Mouse (Mus musculus): ENCODE results near the gene Akr1c21. TPM values are rescaled to one million over a fixed set of nuclear protein-coding genes. Genes with fewer than 3 reads are reported as not detected.
"Not testable (repeated sequence)": the region's sequence is repeated elsewhere in the genome, so short reads cannot be mapped to it uniquely, and the experiment has no call there.

Gene Akr1c21
- polyA plus RNA-seq (2015; fragmentation: Nextera tagmentation; extraction: Ambion mirVana): not detected in 2 replicates

DNA sequence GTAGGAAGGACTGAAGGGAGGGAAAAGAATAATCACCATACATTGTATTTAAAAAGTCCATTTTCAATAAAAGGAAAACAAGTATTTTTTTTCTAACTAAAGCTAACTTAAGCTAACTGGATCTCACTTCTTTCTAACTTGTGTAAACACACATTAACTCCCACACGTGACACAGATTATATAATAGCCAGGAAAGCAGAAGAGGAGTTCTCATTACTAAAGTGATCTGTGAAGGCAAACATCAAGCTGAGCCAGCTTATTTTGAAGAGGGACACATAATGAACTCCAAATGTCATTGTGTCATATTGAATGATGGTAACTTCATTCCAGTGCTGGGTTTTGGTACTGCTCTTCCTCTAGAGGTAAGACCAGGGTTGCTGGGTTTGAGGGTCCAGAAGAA, at the start of gene Akr1c21:
TSS of gene Akr1c21 (plus strand) at position 205 of the 400 bp plus-strand sequence.
- Histone ChIP-seq H3K4me2 (replicated peaks) (no peak within 1 kb of the TSS), H3K27ac (replicated peaks) (no peak within 1 kb of the TSS), H3K9ac (replicated peaks) (no peak within 1 kb of the TSS), H3K4me1 (no peaks in the 10 kb centered on the region), H3K9me3 (no peaks in the 10 kb centered on the region), H3K36me3 (no peaks in the 10 kb centered on the region), H3K4me3 (no peak within 1 kb of the TSS), H3K27me3 (no peaks in the 10 kb centered on the region)
- no peak for ATAC-seq (replicated peaks)
- WGBS: 70% methylated on average over 1 of the region's 1 CpGs

DNA sequence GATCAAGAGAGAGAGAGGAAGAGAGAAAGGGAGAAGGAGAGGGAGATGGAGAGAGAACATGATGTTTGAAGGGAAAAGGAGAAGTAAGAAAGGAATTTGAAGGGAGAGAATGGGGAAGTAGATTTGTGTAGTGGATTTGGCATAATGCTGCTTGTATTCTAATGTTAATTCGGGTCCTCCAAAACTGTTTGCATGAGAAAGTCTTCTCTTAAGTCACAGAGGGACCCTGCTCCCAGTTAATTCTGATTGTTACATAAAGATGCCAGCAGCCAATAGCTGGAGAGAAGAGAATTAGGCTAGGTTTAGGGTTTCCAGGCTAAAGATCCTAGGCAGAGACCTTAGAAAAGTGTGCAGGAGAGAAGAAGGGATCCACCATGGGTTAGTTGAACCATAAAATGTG, 14.7 kb upstream of the Akr1c21 start:
- Histone ChIP-seq H3K27me3 (no peaks in the 10 kb centered on the region), H3K4me3 (no peak overlapping the region), H3K4me2 (replicated peaks) (no peak overlapping the region), H3K27ac (replicated peaks) (no peak overlapping the region), H3K9ac (replicated peaks) (no peak overlapping the region), H3K4me1 (no peaks in the 10 kb centered on the region), H3K36me3 (no peaks in the 10 kb centered on the region), H3K9me3 (no peaks in the 10 kb centered on the region)
- no peak for ATAC-seq (replicated peaks)
- WGBS: 69% methylated on average over 1 of the region's 1 CpGs

DNA sequence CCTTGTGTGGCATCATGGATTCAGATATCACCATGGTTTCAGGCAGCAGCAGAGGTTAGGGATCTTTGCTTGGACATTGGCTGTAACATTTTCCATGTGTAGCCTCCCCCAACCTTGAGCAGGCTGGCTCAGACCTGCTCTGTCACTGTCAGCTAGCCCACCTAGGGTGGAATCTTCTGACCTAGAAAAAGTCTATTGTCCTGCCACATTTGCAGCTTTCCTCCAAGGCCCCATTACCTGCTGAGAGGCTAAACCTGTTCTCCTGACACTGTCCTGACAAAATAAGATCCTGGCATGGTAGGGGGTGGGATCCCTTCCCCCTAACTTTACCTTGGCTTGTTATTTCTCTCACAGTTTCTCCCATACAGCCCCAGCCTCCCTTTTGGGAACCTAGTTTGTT, 13.4 kb upstream of the Akr1c21 start:
- H3K9ac ChIP-seq (replicated peaks): no peak overlapping the region
- H3K27me3 ChIP-seq: no peaks in the 10 kb centered on the region
- no peaks in the 10 kb centered on the region for H3K4me1 ChIP-seq
- no peaks in the 10 kb centered on the region for H3K36me3 ChIP-seq
- no peak overlapping the region for H3K4me2 ChIP-seq (replicated peaks)
- H3K27ac ChIP-seq (replicated peaks): no peak overlapping the region
- no peak for ATAC-seq (replicated peaks)
- no peak overlapping the region for H3K4me3 ChIP-seq
- H3K9me3 ChIP-seq: no peaks in the 10 kb centered on the region

DNA sequence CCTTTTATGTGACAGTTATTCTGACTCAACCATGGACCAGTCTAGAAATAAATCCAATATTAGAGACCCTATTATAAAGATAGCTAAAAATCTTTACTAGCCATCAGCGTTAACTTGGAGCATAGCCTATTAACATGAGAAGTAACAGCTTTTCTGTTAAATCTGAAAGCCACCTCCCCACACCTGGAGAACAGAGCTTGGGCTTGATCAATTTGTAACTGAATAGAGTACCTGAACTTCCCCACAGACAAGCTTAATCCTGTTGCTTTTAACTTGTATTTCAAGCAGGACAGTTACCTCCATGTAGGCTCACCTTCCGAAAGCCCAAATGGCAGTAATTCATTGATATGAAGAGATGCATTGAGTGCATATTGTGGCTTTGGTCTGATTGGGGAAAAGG, 7.9 kb upstream of the Akr1c21 start:
- no peak overlapping the region for H3K27ac ChIP-seq (replicated peaks)
- WGBS: 84% methylated on average over 2 of the region's 2 CpGs
- H3K9me3 ChIP-seq: no peaks in the 10 kb centered on the region
- H3K27me3 ChIP-seq: no peaks in the 10 kb centered on the region
- no peaks in the 10 kb centered on the region for H3K36me3 ChIP-seq
- no peak for ATAC-seq (replicated peaks)
- H3K4me3 ChIP-seq: no peak overlapping the region
- no peak overlapping the region for H3K9ac ChIP-seq (replicated peaks)
- H3K4me1 ChIP-seq: no peaks in the 10 kb centered on the region
- H3K4me2 ChIP-seq (replicated peaks): no peak overlapping the region

DNA sequence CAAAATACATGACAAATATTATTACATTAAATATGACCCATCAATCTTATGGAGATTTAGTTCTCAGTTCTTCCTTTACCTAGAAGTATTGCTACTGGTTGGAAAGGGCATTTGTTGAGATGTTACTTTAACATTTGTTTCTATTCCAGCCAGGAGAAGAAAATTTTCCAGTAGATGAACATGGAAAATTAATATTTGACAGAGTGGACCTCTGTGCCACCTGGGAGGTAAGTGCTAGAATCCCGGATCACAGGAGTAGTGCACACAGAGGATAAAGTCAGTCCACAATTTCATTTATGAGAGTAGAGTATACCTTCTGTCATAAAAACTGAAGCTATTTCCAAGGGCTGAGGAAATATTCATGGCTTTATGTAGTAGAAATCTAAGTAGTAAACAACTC, 3.0 kb downstream of the Akr1c21 start:
- Histone ChIP-seq H3K4me2 (replicated peaks) (no peak overlapping the region), H3K9ac (replicated peaks) (no peak overlapping the region), H3K27me3 (no peaks in the 10 kb centered on the region), H3K36me3 (no peaks in the 10 kb centered on the region), H3K4me3 (no peak overlapping the region), H3K27ac (replicated peaks) (no peak overlapping the region), H3K9me3 (no peaks in the 10 kb centered on the region), H3K4me1 (no peaks in the 10 kb centered on the region)
- 88% methylated on average over 1 of the region's 1 CpGs for WGBS
- ATAC-seq (replicated peaks): no peak

DNA sequence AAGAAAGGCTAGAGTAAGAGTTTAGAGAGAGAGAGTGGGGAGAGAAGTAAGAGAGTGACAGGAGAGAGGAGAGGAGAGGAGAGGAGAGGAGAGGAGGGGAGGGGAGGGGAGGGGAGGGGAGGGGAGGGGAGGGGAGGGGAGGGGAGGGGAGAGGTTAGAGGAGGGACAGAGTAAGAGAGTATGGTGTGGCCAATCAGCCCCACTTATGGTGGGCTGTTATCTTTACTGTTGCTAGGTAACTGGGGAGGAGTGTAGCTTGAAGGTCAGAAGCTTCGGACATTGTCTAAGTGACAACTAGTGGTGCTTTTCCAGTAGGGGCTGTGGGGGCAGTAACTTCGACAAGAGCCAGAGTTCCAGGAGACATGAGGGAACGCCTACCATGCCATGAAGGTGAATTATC, 29.6 kb downstream of the Akr1c21 start:
- H3K9ac ChIP-seq (replicated peaks); H3K9me3 ChIP-seq; H3K27me3 ChIP-seq; H3K4me1 ChIP-seq; H3K4me2 ChIP-seq (replicated peaks); H3K4me3 ChIP-seq; ATAC-seq (replicated peaks); H3K27ac ChIP-seq (replicated peaks): not testable (repeated sequence)
- whole genome bisulfite sequencing: 84% methylated on average over 3 of the region's 3 CpGs
- H3K36me3 ChIP-seq: peaks cover 11% of the 10 kb centered on the region

DNA sequence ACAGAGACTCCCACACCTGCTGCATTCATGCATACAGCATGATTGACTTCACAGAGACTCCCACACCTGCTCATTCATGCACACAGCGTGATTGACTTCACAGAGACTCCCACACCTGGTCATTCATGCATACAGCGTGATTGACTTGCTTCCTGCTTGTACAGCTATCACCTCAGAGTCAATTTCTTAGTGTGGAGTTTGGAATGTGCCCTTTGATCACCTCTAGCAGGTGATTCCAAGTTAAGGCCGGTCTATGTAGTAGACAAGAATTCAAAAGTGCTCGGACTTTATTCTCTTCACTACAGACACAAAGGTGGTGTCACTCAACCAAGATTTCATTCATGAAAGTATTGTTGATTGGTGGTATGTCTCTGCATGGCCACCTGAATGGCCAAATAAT, 32.9 kb downstream of the Akr1c21 start:
- Histone ChIP-seq H3K4me3 (no peak overlapping the region), H3K27me3 (no peaks in the 10 kb centered on the region), H3K27ac (replicated peaks) (no peak overlapping the region), H3K36me3 (peaks cover 3% of the 10 kb centered on the region; the same call in 1 of the 2 replicates), H3K4me1 (0 out of 2 replicates have a peak, but pooled peaks cover 4% of the 10 kb centered on the region), H3K9ac (replicated peaks) (no peak overlapping the region), H3K9me3 (no peaks in the 10 kb centered on the region), H3K4me2 (replicated peaks) (no peak overlapping the region)
- WGBS: 92% methylated on average over 4 of the region's 4 CpGs
- no peak for ATAC-seq (replicated peaks)

DNA sequence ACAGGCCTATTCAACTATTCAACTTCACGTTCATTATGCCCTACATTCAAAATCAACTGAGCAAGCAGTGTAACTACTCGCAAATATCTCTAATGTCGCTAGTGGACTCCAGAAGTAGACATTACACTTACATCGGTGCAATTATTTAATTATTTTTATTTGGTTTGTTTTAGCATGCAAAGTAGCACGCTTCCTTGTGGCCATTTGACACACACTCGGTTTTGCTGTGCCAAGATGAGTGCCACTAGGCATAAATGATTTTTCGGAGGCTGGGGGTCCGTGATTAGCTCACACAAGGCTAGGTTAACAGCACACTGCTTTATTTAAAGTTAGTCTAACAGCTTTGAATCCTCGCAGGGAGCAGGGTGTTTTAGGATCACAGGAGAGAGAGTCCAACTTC, 34.7 kb downstream of the Akr1c21 start:
- Histone ChIP-seq H3K27ac (replicated peaks) (peak overlapping the region; percentile 78), H3K27me3 (no peaks in the 10 kb centered on the region), H3K4me3 (peak overlapping the region; percentile 75), H3K36me3 (no peaks in the 10 kb centered on the region), H3K9ac (replicated peaks) (peak overlapping the region; percentile 77), H3K9me3 (no peaks in the 10 kb centered on the region), H3K4me2 (replicated peaks) (peak overlapping the region; percentile 74), H3K4me1 (0 out of 2 replicates have a peak, but pooled peaks cover 4% of the 10 kb centered on the region)
- no peak; the same call in 1 of the 2 replicates for ATAC-seq (replicated peaks)
- WGBS: 11% methylated on average over 9 of the region's 9 CpGs

DNA sequence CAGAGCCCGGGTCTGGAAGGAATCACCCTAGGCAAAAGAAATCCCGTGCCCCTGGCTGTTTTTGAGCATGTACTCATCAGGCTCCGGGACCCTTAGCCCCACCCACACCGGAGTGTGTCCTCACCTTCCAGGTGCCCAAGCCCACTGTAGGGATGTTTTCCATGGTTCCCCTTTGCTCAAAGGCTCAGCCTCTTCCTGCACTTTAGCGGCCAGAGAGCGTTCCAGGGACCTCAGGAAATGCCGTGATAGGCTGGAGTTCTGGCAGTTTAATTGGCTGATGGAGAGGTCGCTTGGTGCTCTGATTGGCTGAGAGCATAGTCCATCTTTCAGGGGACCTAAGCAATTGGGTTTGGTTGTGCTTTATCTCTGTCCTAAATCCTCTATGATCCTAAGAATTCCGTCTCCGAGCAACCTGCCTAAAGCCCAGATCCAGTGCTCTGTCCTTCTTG, 35.1 kb downstream of the Akr1c21 start, which contains the start of gene Akr1e1:
TSS of gene Akr1e1 (minus strand) at position 214 of the 449 bp plus-strand sequence.
- Histone ChIP-seq H3K4me2 (replicated peaks) (peak within 1 kb of the TSS; percentile 74), H3K9me3 (no peaks in the 10 kb centered on the region), H3K4me1 (0 out of 2 replicates have a peak, but pooled peaks cover 4% of the 10 kb centered on the region), H3K4me3 (peak within 1 kb of the TSS; percentile 75), H3K9ac (replicated peaks) (peak within 1 kb of the TSS; percentile 77), H3K27ac (replicated peaks) (peak within 1 kb of the TSS; percentile 78), H3K36me3 (no peaks in the 10 kb centered on the region), H3K27me3 (no peaks in the 10 kb centered on the region)
- WGBS: 7% methylated on average over 10 of the region's 10 CpGs
- peak; percentile 100 for ATAC-seq (replicated peaks)

DNA sequence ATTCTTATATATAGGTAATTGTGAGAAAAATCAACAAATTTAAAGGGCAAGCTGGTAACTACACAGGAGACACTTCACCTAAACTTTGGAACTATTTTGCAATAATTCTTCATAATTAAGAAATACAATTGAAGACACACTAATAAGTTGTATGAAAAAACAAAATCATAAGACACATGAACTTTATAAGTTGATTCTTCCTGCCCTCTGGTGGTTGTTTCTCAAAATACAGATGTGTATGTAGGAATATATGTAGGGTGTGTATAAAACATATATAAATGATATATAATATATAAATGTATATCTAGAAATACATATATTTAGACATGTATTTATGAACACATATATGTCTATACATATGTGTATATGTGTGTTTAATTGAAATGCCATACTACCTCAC, 37.0 kb downstream of the Akr1c21 start:
- no peak overlapping the region for H3K9ac ChIP-seq (replicated peaks)
- H3K4me1 ChIP-seq: 0 out of 2 replicates have a peak, but pooled peaks cover 4% of the 10 kb centered on the region
- H3K27me3 ChIP-seq: no peaks in the 10 kb centered on the region
- H3K36me3 ChIP-seq: no peaks in the 10 kb centered on the region
- no peak for ATAC-seq (replicated peaks)
- H3K27ac ChIP-seq (replicated peaks): no peak overlapping the region
- no peaks in the 10 kb centered on the region for H3K9me3 ChIP-seq
- no peak overlapping the region for H3K4me2 ChIP-seq (replicated peaks)
- no peak overlapping the region for H3K4me3 ChIP-seq

Other genes with a start within 250 kb of the Akr1c21 start
- not detected in 2 replicates for gene Akr1c6, start 139.8 kb upstream of the Akr1c21 start, polyA plus RNA-seq (2015; fragmentation: Nextera tagmentation; extraction: Ambion mirVana)
- not detected in 2 replicates for gene Akr1c20, start 50.7 kb upstream of the Akr1c21 start, polyA plus RNA-seq (2015; fragmentation: Nextera tagmentation; extraction: Ambion mirVana)
- gene Akr1e1, start 35.1 kb downstream of the Akr1c21 start, polyA plus RNA-seq (2015; fragmentation: Nextera tagmentation; extraction: Ambion mirVana): 42.3 and 45.0 TPM in 2 replicates

Measured in forebrain, embryonic 15.5 days (tissue).